Mouse (Mus musculus) lung, postnatal 4 days (tissue): ENCODE data around the gene Wfdc5.
"Not testable (repeated sequence)": the region's sequence is repeated elsewhere in the genome, so short reads cannot be mapped to it uniquely, and the experiment has no call there.

Source experiments
- DNase-seq, 2 experiments: peaks; one replicate each; pipeline ENCODE4 v3.0.0; 2021

The Wfdc5 gene

GRCm38 (mm10) chr2:164182692-164183255, at the start of gene Wfdc5:
Gene Wfdc5 (minus strand): TSS chr2:164182742.
- no peak for DNase-seq

GRCm38 (mm10) chr2:164228361-164229070, 46.0 kb upstream of the Wfdc5 start:
- no peak for DNase-seq

- no peak for DNase-seq
These were observed 39.0 kb upstream of the Wfdc5 start, which contains the start of gene Wfdc15b for GRCm38 (mm10) chr2:164221522-164221921. Gene Wfdc15b (minus strand): TSS chr2:164221660.

- DNase-seq: no peak
These were observed 36.8 kb upstream of the Wfdc5 start for GRCm38 (mm10) chr2:164219295-164219694.

- DNase-seq: no peak
These were observed 30.2 kb upstream of the Wfdc5 start for GRCm38 (mm10) chr2:164212711-164213110.

- no peak for DNase-seq
These were observed 28.4 kb upstream of the Wfdc5 start for GRCm38 (mm10) chr2:164210892-164211291.

- no peak for DNase-seq
These were observed 24.1 kb upstream of the Wfdc5 start for GRCm38 (mm10) chr2:164206676-164207075.

- not testable (repeated sequence) for DNase-seq
These were observed 23.5 kb upstream of the Wfdc5 start for GRCm38 (mm10) chr2:164206011-164206410.

- DNase-seq: no peak
These were observed 17.2 kb upstream of the Wfdc5 start, which contains the start of gene Wfdc15a for GRCm38 (mm10) chr2:164199626-164200327. Gene Wfdc15a (minus strand): TSS chr2:164200130.

- DNase-seq: no peak
These were observed 14.1 kb upstream of the Wfdc5 start for GRCm38 (mm10) chr2:164196700-164196990.

- DNase-seq: no peak
These were observed 13.6 kb upstream of the Wfdc5 start for GRCm38 (mm10) chr2:164195971-164196699.

- no peak for DNase-seq
These were observed 12.6 kb upstream of the Wfdc5 start for GRCm38 (mm10) chr2:164194959-164195630.

- DNase-seq: no peak
These were observed 9.7 kb upstream of the Wfdc5 start for GRCm38 (mm10) chr2:164192279-164192678.

- DNase-seq: no peak
These were observed 8.0 kb upstream of the Wfdc5 start, which contains the start of gene Wfdc12 for GRCm38 (mm10) chr2:164190576-164190975. Gene Wfdc12 (minus strand): TSS chr2:164190608.

GRCm38 (mm10) chr2:164188722-164189121, 6.2 kb upstream of the Wfdc5 start:
- DNase-seq: no peak

- no peak for DNase-seq
These were observed 1.7 kb upstream of the Wfdc5 start for GRCm38 (mm10) chr2:164184145-164184719.

GRCm38 (mm10) chr2:164183340-164183739, 798 bp upstream of the Wfdc5 start:
- no peak for DNase-seq

- peak in 1 of 2 experiments; percentile 54 for DNase-seq
These were observed 1.8 kb downstream of the Wfdc5 start for GRCm38 (mm10) chr2:164180770-164181169.

GRCm38 (mm10) chr2:164180124-164180523, 2.4 kb downstream of the Wfdc5 start:
- DNase-seq: peak in 1 of 2 experiments; percentile 44

- no peak for DNase-seq
These were observed 4.7 kb downstream of the Wfdc5 start for GRCm38 (mm10) chr2:164177831-164178230.

GRCm38 (mm10) chr2:164175850-164176249, 6.7 kb downstream of the Wfdc5 start:
- no peak for DNase-seq
